Mouse (Mus musculus) brain, adult 2 months (tissue): Measurements from ENCODE around the gene C130073F10Rik.
"Not testable (repeated sequence)": the region's sequence is repeated elsewhere in the genome, so short reads cannot be mapped to it uniquely, and the experiment has no call there.

Experiments
- DNase-seq: peaks from one replicate; pipeline ENCODE4 v3.0.0; 2011; ENCODE audit warnings: low read depth, low spot score

Gene C130073F10Rik

DNA sequence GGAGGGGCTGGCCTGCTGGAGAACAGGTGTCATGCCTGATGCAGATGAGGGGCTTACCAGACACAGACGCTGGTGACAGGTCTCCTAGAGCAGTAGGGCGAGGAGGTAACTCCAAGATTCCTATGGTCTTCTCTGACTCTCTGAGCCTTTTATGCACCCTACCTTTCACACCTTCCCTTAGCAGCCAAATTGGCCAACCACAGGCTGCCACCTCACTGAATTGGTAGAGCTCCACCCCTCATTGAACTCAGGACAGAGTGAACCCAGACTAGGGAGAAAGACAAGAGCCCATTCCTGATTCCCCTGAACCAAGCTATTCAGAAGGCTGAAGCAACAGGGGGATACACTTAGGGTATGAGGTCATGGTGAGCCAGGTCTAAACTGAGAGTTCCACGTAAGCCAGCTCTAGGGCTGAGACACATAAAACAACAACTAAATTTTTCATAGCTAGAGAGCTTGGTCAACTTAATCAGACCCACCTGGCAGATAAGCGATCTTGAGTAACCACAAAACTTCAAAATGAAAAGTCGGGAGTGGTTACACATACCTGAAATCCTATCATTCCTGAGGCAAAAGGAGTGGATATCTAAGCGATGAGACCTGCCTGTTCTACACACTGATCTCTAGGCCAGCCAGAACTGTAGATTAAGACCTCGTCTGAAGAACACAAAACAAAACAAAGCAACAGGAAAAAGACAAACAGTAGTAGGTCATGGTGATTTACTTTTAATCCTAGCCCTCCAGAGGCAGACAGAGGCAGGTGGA, at the start of gene C130073F10Rik:
TSS of gene C130073F10Rik (minus strand) at position 134 of the 765 bp plus-strand sequence.
- DNase-seq, result no peak

DNA sequence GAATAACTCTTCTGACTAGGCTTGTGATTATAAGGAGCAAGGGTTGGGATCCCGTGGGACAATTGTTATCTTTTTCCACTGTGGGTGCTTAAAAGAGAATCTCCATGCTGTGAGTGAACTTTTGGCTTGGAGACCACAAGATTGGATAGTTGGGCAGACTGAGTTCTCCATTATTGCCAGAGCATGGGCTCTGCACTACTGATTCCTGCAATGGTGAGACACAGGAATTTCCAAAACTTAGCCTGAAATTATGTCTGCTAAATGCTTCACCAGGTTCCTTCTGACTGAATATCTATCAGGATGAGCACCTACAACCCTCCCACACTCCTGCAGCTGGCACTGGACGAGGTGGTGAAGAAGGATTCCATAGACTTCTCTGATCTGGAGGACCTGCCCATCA, 46.5 kb upstream of the C130073F10Rik start, which contains the start of gene Gm12794:
TSS of gene Gm12794 (plus strand) at position 301 of the 400 bp plus-strand sequence.
- DNase-seq, result not testable (repeated sequence)

DNA sequence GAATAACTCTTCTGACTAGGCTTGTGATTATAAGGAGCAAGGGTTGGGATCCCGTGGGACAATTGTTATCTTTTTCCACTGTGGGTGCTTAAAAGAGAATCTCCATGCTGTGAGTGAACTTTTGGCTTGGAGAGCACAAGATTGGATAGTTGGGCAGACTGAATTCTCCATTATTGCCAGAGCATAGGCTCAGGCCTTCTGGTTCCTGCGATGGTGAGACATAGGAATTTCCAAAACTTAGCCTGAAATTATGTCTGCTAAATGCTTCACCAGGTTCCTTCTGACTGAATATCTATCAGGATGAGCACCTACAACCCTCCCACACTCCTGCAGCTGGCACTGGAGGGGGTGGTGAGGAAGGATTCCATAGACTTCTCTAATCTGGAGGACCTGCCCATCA, 15.2 kb upstream of the C130073F10Rik start, which contains the start of gene Gm12800:
TSS of gene Gm12800 (plus strand) at position 301 of the 400 bp plus-strand sequence.
- not testable (repeated sequence) for DNase-seq

DNA sequence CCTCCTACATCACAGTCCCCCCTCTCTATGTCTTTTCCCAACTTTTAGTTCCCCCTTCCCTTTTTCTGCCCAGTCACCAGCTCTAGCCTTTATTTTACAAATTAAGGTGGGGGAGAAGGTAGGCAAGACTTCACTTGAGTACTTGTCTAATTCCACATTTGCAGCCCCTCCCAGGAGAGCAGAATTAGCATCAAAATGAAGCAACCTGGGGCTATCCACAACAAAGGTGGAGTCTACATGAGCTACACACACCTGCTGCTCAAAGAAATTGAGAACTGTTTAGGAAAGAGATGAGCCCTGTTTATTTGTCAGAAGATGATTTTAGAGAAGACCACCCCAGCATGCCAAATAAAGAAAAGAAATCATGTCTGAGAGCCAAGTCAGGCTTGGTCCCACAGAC, 4.2 kb downstream of the C130073F10Rik start:
- DNase-seq, result no peak

DNA sequence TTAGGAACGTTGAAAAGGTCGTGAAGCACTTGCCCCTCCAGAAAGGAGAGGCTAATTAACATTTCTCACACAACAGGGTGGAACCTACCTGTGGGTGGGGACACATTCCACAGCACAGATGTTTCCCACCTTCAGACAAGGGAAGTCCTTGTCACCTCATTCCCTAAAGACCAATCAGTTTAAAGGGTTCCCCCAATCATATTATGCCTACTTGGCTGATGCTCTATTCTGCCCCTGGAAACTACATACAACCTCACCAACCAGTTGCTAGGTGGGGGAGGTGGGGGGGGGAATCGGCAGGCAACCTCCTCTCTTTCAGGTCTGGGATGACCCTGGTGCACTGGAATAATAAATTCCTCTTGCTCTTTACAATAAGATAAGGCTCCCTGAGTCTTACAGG, 9.9 kb downstream of the C130073F10Rik start:
- DNase-seq, result no peak

DNA sequence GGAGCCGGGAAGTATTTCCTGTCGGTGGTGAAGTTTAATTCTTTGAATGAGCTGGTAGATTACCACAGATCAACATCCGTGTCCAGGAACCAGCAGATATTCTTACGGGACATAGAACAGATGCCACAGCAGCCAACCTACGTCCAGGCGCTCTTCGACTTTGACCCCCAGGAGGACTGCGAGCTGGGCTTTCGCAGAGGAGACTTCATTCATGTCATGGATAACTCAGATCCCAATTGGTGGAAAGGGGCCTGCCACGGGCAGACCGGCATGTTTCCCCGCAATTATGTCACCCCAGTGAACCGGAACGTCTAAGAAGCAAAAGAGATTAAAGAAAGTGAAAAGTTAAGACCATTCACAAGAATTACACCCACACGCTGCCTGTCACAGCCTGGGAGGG, 17.9 kb downstream of the C130073F10Rik start:
- not testable (repeated sequence) for DNase-seq

DNA sequence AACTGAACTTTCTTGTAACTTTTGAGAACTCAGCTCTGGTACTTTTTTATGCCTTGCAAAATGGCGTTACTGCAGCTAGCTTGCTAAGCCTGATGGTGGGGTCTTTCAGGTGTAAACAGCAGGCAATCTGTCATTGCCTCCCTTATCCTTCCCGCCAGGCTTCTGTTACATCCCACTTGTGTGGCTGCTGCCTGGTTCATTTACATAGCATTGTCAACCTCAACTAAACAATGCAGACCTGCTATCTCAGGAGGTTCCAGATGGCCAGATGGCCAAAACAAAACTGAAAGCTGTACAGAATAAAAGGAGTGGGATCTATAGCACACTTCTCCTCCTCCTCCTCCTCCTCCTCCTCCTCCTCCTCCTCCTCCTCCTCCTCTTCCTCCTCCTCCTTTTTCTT, 21.6 kb downstream of the C130073F10Rik start:
- peak; percentile 53 for DNase-seq

DNA sequence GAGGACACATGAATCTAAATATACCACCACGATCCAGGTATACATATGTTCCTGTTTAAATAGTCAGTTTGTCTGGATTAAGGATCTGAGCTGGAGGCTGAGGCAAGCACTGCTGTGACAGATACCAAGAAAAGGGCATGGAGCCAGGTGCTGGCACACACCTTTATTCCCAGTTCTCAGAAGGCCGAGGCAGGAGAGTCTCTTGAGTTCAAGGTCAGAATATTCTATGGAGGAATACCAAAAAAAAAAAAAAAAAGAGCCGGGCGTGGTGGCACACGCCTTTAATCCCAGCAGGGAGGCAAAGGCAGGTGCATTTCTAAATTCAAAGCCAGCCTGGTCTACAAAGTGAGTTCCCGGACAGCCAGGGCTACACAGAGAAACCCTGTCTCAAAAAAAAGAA, 31.3 kb downstream of the C130073F10Rik start:
- DNase-seq, result no peak

DNA sequence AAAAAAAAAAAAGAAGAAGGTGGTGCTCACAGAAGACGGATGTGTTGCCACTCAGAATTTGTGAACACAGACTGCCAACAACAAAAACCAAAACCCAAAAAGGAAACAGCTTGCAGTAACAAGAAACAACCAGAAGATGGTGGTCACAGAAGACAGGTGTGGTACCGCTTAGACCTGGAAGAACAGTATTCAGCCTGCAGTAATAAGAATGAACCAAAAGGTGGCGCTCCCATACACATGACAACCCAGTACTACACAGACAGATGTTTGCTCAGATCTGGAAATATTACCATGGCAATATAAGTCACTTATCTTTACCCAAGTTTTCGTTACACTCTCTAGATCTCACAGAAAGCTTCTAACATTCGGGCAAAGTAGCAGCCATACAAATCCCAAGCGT, 32.7 kb downstream of the C130073F10Rik start:
- peak; percentile 74 for DNase-seq

DNA sequence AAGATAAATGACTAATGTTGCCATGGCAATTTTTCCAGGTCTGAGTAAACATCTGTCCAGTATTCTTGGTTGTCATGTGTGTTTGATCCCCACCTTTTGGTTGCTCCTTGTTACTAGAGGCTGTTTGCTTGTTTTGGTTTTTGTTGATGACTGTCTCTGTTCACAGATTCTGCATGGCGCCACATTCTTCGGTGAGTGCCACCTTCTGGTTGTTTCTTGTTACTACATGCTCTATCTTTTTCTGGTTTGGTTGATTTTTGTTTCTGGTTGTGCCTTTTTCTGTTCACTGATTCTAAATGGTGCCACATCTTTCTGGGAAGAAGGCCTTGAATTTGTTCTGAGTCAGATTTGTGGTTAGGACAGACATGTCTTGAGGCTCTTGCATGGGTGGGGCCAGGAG, 42.7 kb downstream of the C130073F10Rik start:
- DNase-seq, result no peak

DNA sequence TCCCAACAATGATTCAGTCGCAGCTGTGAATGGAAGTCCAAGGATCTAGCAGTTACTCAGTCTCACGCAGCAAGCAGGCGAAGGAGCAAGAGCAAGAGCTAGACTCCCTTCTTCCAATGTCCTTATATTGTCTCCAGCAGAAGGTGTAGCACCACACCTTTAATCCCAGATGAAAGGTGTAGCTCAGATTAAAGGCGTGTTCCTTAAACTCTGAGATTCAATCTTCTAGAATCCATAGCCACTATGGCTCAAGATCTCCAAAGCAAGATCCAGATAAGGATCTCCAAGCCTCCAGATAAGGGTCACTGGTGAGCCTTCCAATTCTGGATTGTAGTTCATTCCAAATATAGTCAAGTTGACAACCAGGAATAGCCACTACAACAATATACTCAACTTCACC, 49.7 kb downstream of the C130073F10Rik start, which contains the start of gene B020004J07Rik:
TSS of gene B020004J07Rik (minus strand) at position 101 of the 400 bp plus-strand sequence.
- DNase-seq, result not testable (repeated sequence)
